Mouse (Mus musculus) bone marrow macrophage, adult 2 months (primary cell): Measurements from ENCODE around the gene Socs5.

Experiments
- CTCF ChIP-seq: IDR thresholded peaks from 2 replicates; pipeline ENCODE4 v1.5.1; 2012; ENCODE audit warnings: low read depth, mild to moderate bottlenecking, low read length, moderate library complexity
- POLR2A ChIP-seq: IDR thresholded peaks from 2 replicates; pipeline ENCODE4 v1.6.1; 2012; ENCODE audit warnings: mild to moderate bottlenecking, low read depth, low read length, borderline replicate concordance

GRCm38 (mm10) chr17:87063969-87064368 lies 43.5 kb upstream of the Socs5 start:
- TF ChIP-seq POLR2A, result no peak
- TF ChIP-seq CTCF, result no peak
